Mouse (Mus musculus) kidney, postnatal 0 days (tissue): ENCODE data around the gene Lrfn2. TPM values are rescaled to one million over a fixed set of nuclear protein-coding genes. Genes with fewer than 3 reads are reported as not detected.

ENCODE experiments used
- ATAC-seq: fragments of 200-750 bp; cut with Nextera tagmentation; replicated peaks from 2 replicates; pipeline ENCODE4 v1.8.0; 2017; ENCODE audit warnings: low read depth, moderate number of reproducible peaks, moderate TSS enrichment, moderate library complexity; ENCODE audit not compliant: low FRiP score
- DNase-seq: peaks from one replicate; pipeline ENCODE4 v3.0.0-alpha.2; 2016; ENCODE audit warnings: low spot score
- H3K27ac ChIP-seq: fragments of 300-500 bp; sonication (generic); 2 replicates; pipeline ENCODE4 v1.5.1; 2014; ENCODE audit warnings: mild to moderate bottlenecking
- H3K27me3 ChIP-seq: fragments of 300-500 bp; sonication (generic); 2 replicates; pipeline ENCODE4 v1.6.1; 2014; ENCODE audit warnings: low read length, mixed read lengths; ENCODE audit not compliant: insufficient read depth
- H3K36me3 ChIP-seq: fragments of 300-500 bp; sonication (generic); 2 replicates; pipeline ENCODE4 v1.6.1; 2014; ENCODE audit warnings: low read length, mixed read lengths; ENCODE audit not compliant: insufficient read depth
- H3K4me1 ChIP-seq: fragments of 300-500 bp; sonication (generic); replicated peaks from 2 replicates; pipeline ENCODE4 v1.6.1; 2014; ENCODE audit warnings: antibody characterized with exemption, low read length, mixed read lengths; ENCODE audit not compliant: insufficient read depth
- H3K4me2 ChIP-seq: fragments of 300-500 bp; sonication (generic); 2 replicates; pipeline ENCODE4 v1.6.1; 2014; ENCODE audit warnings: mild to moderate bottlenecking, low read length, moderate library complexity, mixed read lengths
- H3K4me3 ChIP-seq: fragments of 300-500 bp; sonication (generic); replicated peaks from 2 replicates; pipeline ENCODE4 v1.5.1; 2014; ENCODE audit warnings: low read depth, low read length
- H3K9ac ChIP-seq: fragments of 300-500 bp; sonication (generic); 2 replicates; pipeline ENCODE4 v1.6.1; 2014; ENCODE audit warnings: low read depth, low read length
- H3K9me3 ChIP-seq: fragments of 300-500 bp; sonication (generic); replicated peaks from 2 replicates; pipeline ENCODE4 v1.6.1; 2016; ENCODE audit warnings: low read length, inconsistent platforms, mixed read lengths
- CTCF ChIP-seq: IDR thresholded peaks from 2 replicates; pipeline ENCODE4 v1.5.1; 2016; ENCODE audit warnings: antibody characterized with exemption, low read depth, mild to moderate bottlenecking, moderate library complexity
- WGBS: fragments of 180-500 bp; shearing (Covaris S2); extraction: QIAGEN DNeasy Blood & Tissue Kit; methylation state at CpG from one replicate; pipeline ENCODE4 v1.1.7; 2014; 5-methylcytosine and 5-hydroxymethylcytosine counted together
- polyA plus RNA-seq: library from polyadenylated mRNA; unstranded; fragments of >200 nt; fragmentation: Nextera tagmentation; extraction: Ambion mirVana; gene quantifications from 2 replicates; pipeline ENCODE4 v1.2.1, GENCODE M21; 2015

The Lrfn2 gene
- polyA plus RNA-seq, 1 experiment from 2014 or later: 0.97 TPM

DNA sequence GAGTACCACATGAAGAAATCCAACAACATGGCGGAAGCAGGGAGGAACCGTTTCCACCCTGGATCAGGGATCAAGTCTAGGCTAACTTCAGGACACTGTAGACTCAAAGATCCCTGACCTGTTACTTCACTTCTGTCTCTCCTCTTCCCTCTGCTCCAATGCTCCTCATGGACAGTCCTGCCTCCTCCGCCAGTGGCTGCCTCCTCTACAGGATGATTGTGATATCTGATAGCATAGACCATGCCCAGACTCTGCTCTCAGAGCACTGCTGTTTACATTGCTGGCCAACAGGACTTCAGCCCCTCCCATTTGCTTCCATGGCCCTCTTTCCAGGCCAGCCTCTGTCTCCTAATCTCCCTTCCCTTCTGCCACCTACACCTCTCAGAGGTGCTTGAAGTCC lies 132.9 kb downstream of the Lrfn2 start:
- no peaks in the 10 kb centered on the region for H3K27me3 ChIP-seq
- no peak overlapping the region for H3K4me2 ChIP-seq
- no peak overlapping the region for H3K27ac ChIP-seq
- no peak overlapping the region for H3K9ac ChIP-seq
- WGBS: 61% methylated on average over 3 of the region's 3 CpGs
- H3K9me3 ChIP-seq: no peaks in the 10 kb centered on the region
- TF ChIP-seq CTCF: no peak
- peaks cover 6% of the 10 kb centered on the region; the same call in 1 of the 2 replicates for H3K4me1 ChIP-seq
- DNase-seq: peak; percentile 33
- ATAC-seq: 0 out of 2 replicates have a peak, but pooled peaks have one; percentile 17
- H3K4me3 ChIP-seq: no peak overlapping the region
- no peaks in the 10 kb centered on the region for H3K36me3 ChIP-seq

- H3K36me3 ChIP-seq: no peaks in the 10 kb centered on the region
- WGBS: 74% methylated on average over 6 of the region's 6 CpGs
- H3K27me3 ChIP-seq: no peaks in the 10 kb centered on the region
- no peaks in the 10 kb centered on the region for H3K9me3 ChIP-seq
- no peak overlapping the region for H3K27ac ChIP-seq
- H3K4me1 ChIP-seq: peaks cover 6% of the 10 kb centered on the region; the same call in 1 of the 2 replicates
- no peak for DNase-seq
- no peak overlapping the region for H3K4me2 ChIP-seq
- no peak for ATAC-seq
- H3K4me3 ChIP-seq: no peak overlapping the region
- no peak overlapping the region for H3K9ac ChIP-seq
- peak; percentile 41; the same call in 1 of the 2 replicates for TF ChIP-seq CTCF
Observed at GRCm38 (mm10) chr17:49066748-49067147, 134.6 kb downstream of the Lrfn2 start.

- Histone ChIP-seq H3K4me2 (no peak overlapping the region), H3K36me3 (no peaks in the 10 kb centered on the region), H3K9me3 (no peaks in the 10 kb centered on the region), H3K4me3 (no peak overlapping the region), H3K27ac (no peak overlapping the region), H3K9ac (no peak overlapping the region), H3K4me1 (no peaks in the 10 kb centered on the region), H3K27me3 (no peaks in the 10 kb centered on the region)
- 28% methylated on average over 2 of the region's 2 CpGs for WGBS
- ATAC-seq (no peak), DNase-seq (no peak)
- no peak for TF ChIP-seq CTCF
Observed at GRCm38 (mm10) chr17:49078168-49078567, 146.0 kb downstream of the Lrfn2 start.

- ATAC-seq: no peak
Observed at GRCm38 (mm10) chr17:49079647-49080046, 147.5 kb downstream of the Lrfn2 start.

DNA sequence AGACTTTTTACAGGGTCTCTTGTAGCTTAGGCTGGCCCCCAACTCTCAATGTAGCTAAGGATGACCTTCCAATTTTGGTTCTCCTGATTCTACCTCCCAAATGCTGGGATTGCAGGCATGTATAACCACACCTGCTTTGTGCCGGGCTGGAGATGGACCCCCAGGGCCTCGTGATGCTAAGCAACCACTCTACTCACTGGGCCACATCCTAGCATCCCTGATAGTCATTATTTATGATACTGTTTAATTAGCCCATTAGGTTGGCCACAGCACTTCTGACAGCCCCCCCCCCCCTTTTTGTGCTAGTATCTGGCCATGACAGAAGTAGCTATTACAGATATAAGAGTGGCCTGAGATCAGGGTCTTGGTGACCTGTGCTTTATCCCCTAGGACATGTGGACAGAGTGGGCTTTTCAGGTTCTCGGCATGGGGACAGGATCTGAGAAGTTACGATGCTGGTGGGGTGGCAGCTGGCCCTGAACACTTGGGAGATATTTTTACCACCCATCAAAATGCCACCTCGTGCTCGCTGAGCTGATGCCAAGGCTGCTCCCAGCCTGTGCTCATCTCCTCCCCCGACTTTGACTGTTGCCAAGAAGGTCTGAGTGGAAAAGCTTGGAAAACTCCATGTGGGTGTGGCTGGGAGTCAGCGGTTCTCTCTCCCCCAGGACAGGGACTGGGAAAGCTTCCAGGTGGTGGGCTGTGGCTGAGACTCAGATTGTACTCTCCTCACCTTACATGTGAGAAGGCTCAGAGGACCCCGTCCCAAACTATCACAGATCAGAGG lies 151.6 kb downstream of the Lrfn2 start:
- Histone ChIP-seq H3K9me3 (no peaks in the 10 kb centered on the region), H3K4me1 (no peaks in the 10 kb centered on the region), H3K27ac (no peak overlapping the region), H3K4me3 (no peak overlapping the region), H3K36me3 (no peaks in the 10 kb centered on the region), H3K9ac (no peak overlapping the region), H3K27me3 (no peaks in the 10 kb centered on the region), H3K4me2 (no peak overlapping the region)
- no peak for TF ChIP-seq CTCF
- 28% methylated on average over 9 of the region's 9 CpGs for WGBS
- ATAC-seq: no peak
- peak; percentile 28 for DNase-seq

More at GRCm38 (mm10) chr17:49079647-49080046, 147.5 kb downstream of the Lrfn2 start:
- no peak overlapping the region for H3K27ac ChIP-seq
- no peaks in the 10 kb centered on the region for H3K36me3 ChIP-seq
- no peaks in the 10 kb centered on the region for H3K4me1 ChIP-seq
- TF ChIP-seq CTCF: no peak
- no peak overlapping the region for H3K9ac ChIP-seq
- H3K4me3 ChIP-seq: no peak overlapping the region
- H3K9me3 ChIP-seq: no peaks in the 10 kb centered on the region
- H3K27me3 ChIP-seq: no peaks in the 10 kb centered on the region
- H3K4me2 ChIP-seq: no peak overlapping the region
- WGBS: 79% methylated on average over 2 of the region's 2 CpGs
- DNase-seq: no peak

DNA sequence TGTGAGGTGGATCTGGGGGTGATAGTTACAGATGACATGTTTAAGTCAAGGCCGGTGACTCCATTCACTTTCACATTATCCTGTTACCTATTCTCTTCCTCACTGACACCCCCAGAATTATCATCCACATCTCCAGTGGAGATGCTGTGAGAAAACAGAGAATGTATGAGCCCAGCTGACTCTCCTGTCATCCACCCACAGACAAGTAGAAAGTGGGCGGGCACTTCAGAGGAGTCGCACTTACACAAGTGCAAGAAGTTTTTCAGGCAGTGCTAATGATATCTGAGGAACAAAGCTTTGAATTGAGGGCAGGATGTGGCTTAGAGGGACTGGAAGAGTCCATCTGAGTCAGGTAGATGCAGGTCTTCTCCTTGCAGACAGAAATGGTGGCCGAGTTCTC lies 152.9 kb downstream of the Lrfn2 start:
- no peak overlapping the region for H3K27ac ChIP-seq
- H3K9ac ChIP-seq: no peak overlapping the region
- DNase-seq (no peak), ATAC-seq (no peak)
- TF ChIP-seq CTCF: no peak
- H3K36me3 ChIP-seq: no peaks in the 10 kb centered on the region
- no peaks in the 10 kb centered on the region for H3K9me3 ChIP-seq
- H3K27me3 ChIP-seq: no peaks in the 10 kb centered on the region
- no peak overlapping the region for H3K4me2 ChIP-seq
- H3K4me3 ChIP-seq: no peak overlapping the region
- 92% methylated on average over 4 of the region's 4 CpGs for WGBS
- H3K4me1 ChIP-seq: no peaks in the 10 kb centered on the region
